Mouse (Mus musculus) embryonic facial prominence, embryonic 12.5 days (tissue): ENCODE data around the gene Kmt5b. TPM values are rescaled to one million over a fixed set of nuclear protein-coding genes. Genes with fewer than 3 reads are reported as not detected.

Experiments
- ATAC-seq: fragments of 200-750 bp; cut with Nextera tagmentation; 2 replicates; pipeline ENCODE4 v1.8.0; 2017; ENCODE audit not compliant: insufficient number of reproducible peaks, insufficient read depth, low FRiP score, low TSS enrichment
- H3K27ac ChIP-seq: fragments of 300-500 bp; sonication (generic); 2 replicates; pipeline ENCODE4 v1.5.1; 2016; ENCODE audit warnings: mild to moderate bottlenecking
- H3K27me3 ChIP-seq: fragments of 300-500 bp; sonication (generic); 2 replicates; pipeline ENCODE4 v1.6.1; 2016; ENCODE audit warnings: mild to moderate bottlenecking, moderate library complexity
- H3K36me3 ChIP-seq: fragments of 300-500 bp; sonication (generic); 2 replicates; pipeline ENCODE4 v1.6.1; 2016; ENCODE audit warnings: mild to moderate bottlenecking
- H3K4me1 ChIP-seq: fragments of 300-500 bp; sonication (generic); 2 replicates; pipeline ENCODE4 v1.6.1; 2016
- H3K4me2 ChIP-seq: fragments of 300-500 bp; sonication (generic); replicated peaks from 2 replicates; pipeline ENCODE4 v1.6.1; 2016; ENCODE audit warnings: mild to moderate bottlenecking, moderate library complexity
- H3K4me3 ChIP-seq: fragments of 300-500 bp; sonication (generic); 2 replicates; pipeline ENCODE4 v1.5.1; 2016; ENCODE audit warnings: mild to moderate bottlenecking
- H3K9ac ChIP-seq: fragments of 300-500 bp; sonication (generic); 2 replicates; pipeline ENCODE4 v1.6.1; 2016; ENCODE audit warnings: mild to moderate bottlenecking, moderate library complexity
- H3K9me3 ChIP-seq: fragments of 300-500 bp; sonication (generic); 2 replicates; pipeline ENCODE4 v1.6.1; 2016; ENCODE audit warnings: mild to moderate bottlenecking, moderate library complexity
- WGBS: fragments of 180-500 bp; shearing (Covaris S2); methylation state at CpG from one replicate; pipeline ENCODE4 v1.1.7; 2016; 5-methylcytosine and 5-hydroxymethylcytosine counted together
- polyA plus RNA-seq: library from polyadenylated mRNA; unstranded; fragments of >200 nt; fragmentation: Nextera tagmentation; extraction: Ambion mirVana; gene quantifications from 2 replicates; pipeline ENCODE4 v1.2.1, GENCODE M21; 2016

The Kmt5b gene
- polyA plus RNA-seq, 1 experiment from 2014 or later = 42.2 TPM

DNA sequence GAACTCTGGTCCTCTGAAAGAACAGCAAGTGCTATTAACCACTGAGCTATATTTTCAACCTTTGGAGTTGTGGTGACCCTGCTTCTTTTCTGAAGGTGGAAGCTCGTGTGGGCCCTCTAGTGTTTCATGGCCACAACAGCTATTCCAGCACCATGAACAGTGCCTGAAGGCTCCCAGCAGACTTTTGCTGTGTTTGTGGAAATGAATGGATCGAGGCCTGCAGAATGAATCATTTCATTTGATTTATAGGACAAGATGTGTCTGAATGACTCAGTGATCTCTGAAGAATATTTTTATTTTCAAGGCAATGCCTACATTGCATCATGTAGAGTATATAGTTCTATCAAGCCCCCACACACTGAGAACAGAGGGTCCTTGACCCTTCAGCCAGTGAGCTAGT, 6.9 kb downstream of the Kmt5b start:
- peaks cover 12% of the 10 kb centered on the region for H3K4me1 ChIP-seq
- H3K27ac ChIP-seq = no peak overlapping the region
- ATAC-seq = no peak
- no peaks in the 10 kb centered on the region for H3K27me3 ChIP-seq
- no peak overlapping the region for H3K9ac ChIP-seq
- H3K36me3 ChIP-seq = 0 out of 2 replicates have a peak, but pooled peaks cover 8% of the 10 kb centered on the region
- WGBS = 62% methylated on average over 2 of the region's 2 CpGs
- no peak overlapping the region for H3K4me3 ChIP-seq
- H3K4me2 ChIP-seq = no peak overlapping the region
- H3K9me3 ChIP-seq = no peaks in the 10 kb centered on the region

DNA sequence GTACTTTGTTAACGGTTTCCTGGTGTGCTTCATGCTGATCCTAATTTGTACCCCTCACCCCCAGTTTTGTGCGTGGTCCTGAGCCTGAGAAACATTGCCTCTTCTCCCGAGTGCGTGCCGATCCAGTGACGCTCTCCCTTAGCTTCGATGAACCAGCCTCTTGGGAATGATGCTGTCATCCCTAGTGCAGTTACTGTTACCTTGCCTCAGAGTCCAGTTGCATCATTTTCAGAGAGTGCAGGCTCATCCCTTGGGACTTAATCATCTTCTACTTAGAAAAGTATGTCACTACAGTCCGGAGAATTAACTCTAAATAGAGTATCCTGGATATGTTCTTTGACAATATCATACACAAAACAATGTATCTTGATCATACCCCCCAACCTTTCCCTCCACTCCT, 11.5 kb downstream of the Kmt5b start:
- Histone ChIP-seq H3K4me3 (no peak overlapping the region), H3K27me3 (no peaks in the 10 kb centered on the region), H3K9me3 (no peaks in the 10 kb centered on the region), H3K36me3 (peaks cover 20% of the 10 kb centered on the region), H3K27ac (no peak overlapping the region), H3K4me1 (no peaks in the 10 kb centered on the region), H3K4me2 (no peak overlapping the region), H3K9ac (no peak overlapping the region)
- ATAC-seq = no peak
- WGBS = 84% methylated on average over 8 of the region's 8 CpGs

DNA sequence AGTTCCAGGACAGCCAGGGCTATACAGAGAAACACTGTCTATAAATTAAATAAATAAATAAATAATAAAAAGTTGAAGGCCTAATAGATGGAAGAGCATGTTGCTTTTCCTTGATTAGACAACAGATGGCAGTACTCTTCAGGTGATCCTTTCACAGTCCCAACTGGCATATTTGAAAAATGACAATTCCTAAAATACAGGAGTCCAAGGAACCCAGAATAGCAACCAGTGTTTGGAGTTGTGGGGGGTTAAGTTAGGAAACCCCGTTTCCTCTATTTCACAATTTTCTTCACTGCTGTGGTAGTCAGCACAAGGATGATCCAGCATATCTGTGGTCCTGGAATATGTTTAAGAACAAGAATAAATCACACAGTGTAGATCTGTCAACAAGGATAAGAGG, 22.9 kb downstream of the Kmt5b start:
- no peaks in the 10 kb centered on the region for H3K27me3 ChIP-seq
- H3K36me3 ChIP-seq = peaks cover 64% of the 10 kb centered on the region
- no peak overlapping the region for H3K4me2 ChIP-seq
- no peak overlapping the region for H3K27ac ChIP-seq
- H3K9me3 ChIP-seq = no peaks in the 10 kb centered on the region
- no peak overlapping the region for H3K4me3 ChIP-seq
- H3K9ac ChIP-seq = no peak overlapping the region
- no peak for ATAC-seq
- H3K4me1 ChIP-seq = no peaks in the 10 kb centered on the region
- WGBS = 86% methylated on average over 1 of the region's 1 CpGs

DNA sequence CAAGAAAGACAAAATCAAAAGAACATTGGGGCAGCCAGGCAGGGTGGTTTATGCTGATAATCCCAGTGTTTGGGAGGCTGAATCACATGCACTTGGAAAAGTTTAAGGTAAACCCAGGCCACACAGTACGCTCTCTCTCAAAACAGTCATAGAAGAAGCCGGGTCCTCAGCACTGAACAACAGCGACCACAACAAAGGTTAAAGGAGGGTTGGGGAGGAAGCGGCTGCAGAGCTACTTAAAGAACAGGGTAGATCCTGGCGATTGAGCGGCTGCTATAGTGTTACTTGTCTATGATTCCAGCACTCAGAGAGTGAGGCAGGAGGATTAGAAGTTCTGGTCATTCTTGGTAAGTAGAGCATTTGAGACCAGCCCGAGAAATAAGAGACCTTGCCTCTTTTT, 38.3 kb downstream of the Kmt5b start:
- Histone ChIP-seq H3K36me3 (peaks cover 89% of the 10 kb centered on the region), H3K4me1 (no peaks in the 10 kb centered on the region), H3K27ac (no peak overlapping the region), H3K9ac (no peak overlapping the region), H3K9me3 (no peaks in the 10 kb centered on the region), H3K4me2 (no peak overlapping the region), H3K4me3 (no peak overlapping the region), H3K27me3 (no peaks in the 10 kb centered on the region)
- ATAC-seq = no peak
- 85% methylated on average over 7 of the region's 7 CpGs for WGBS

DNA sequence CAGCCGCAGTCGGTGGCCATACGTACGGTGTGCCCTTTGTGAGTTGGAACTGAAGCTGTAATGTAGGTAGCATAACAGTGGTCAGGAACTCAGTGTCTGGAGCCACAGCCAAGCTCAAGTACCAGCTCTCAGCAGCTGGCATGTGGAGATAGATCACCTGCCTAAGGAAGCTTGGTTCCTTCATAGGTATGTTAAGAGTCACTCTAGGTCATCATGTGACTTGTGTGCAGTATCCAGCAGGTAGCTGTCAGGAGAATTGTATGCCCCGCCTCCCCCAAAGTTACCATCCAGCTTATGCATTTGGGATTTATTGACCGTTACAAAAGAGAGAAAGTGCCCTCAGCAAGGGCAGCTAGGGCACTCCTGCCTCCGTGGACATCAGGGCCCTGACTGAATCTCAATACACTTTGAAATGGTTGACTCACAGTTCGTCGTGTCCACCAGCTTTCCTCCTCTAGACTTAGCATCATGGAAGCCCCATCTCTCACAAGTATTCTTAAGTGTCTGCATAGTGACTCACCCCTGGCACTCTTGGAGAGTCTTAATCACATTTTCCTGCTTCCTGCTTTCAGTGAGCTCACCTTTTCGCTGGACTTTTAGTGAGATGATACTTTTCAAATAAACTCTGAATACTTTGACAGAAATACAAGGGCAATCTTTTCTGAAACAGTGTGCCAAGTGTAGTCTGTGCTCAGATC, 43.5 kb downstream of the Kmt5b start:
- no peaks in the 10 kb centered on the region for H3K4me1 ChIP-seq
- H3K4me3 ChIP-seq = no peak overlapping the region
- WGBS = 91% methylated on average over 10 of the region's 10 CpGs

DNA sequence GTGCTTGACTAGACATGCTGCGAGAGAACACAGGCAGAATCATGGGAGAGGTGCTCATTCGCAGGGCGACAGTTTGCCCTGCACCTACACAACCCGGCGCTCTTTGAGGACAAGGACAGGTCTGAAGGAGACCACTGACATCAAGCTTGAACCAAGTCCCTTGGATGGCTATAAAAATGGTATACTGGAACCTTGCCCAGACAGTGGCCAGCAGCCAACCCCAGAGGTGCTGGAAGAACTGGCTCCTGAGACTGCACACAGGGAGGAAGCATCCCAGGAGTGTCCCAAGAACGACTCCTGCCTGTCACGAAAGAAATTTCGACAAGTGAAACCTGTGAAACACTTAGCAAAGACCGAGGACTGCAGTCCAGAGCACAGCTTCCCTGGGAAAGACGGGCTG, 47.2 kb downstream of the Kmt5b start:
- Histone ChIP-seq H3K9ac (no peak overlapping the region), H3K9me3 (no peaks in the 10 kb centered on the region), H3K4me2 (no peak overlapping the region), H3K27me3 (no peaks in the 10 kb centered on the region), H3K4me3 (no peak overlapping the region), H3K4me1 (no peaks in the 10 kb centered on the region), H3K27ac (no peak overlapping the region), H3K36me3 (peaks cover 70% of the 10 kb centered on the region)
- 91% methylated on average over 10 of the region's 10 CpGs for WGBS
- ATAC-seq = no peak

More for the DNA sequence above, 43.5 kb downstream of the Kmt5b start:
- no peak overlapping the region for H3K9ac ChIP-seq
- H3K27ac ChIP-seq = no peak overlapping the region
- no peaks in the 10 kb centered on the region for H3K9me3 ChIP-seq
- peaks cover 88% of the 10 kb centered on the region for H3K36me3 ChIP-seq
- H3K27me3 ChIP-seq = no peaks in the 10 kb centered on the region
- no peak for ATAC-seq
- H3K4me2 ChIP-seq = no peak overlapping the region

DNA sequence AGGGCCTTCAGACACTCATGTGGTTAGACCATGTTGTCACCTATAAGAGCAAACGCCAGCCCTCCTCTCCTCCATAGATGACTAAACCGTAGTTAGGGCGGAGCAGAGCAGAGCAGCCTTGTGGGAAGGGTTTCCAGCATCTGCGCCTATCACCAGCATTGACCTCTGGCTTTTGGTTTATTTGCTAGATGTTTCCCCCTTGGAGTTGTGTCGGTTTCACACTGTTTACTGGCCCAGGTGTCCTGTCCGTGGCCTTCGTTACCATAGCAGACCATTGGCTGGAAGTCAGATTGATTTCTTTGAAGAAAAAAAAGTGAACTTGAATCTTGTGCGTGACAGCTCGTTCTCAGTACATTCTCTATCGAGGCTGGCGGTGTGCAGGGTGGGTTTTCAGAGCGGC, 48.6 kb downstream of the Kmt5b start:
- Histone ChIP-seq H3K4me1 (no peaks in the 10 kb centered on the region), H3K4me3 (no peak overlapping the region), H3K9me3 (no peaks in the 10 kb centered on the region), H3K36me3 (peaks cover 57% of the 10 kb centered on the region), H3K27me3 (no peaks in the 10 kb centered on the region), H3K9ac (no peak overlapping the region), H3K27ac (no peak overlapping the region), H3K4me2 (no peak overlapping the region)
- WGBS = 91% methylated on average over 12 of the region's 12 CpGs
- no peak for ATAC-seq

DNA sequence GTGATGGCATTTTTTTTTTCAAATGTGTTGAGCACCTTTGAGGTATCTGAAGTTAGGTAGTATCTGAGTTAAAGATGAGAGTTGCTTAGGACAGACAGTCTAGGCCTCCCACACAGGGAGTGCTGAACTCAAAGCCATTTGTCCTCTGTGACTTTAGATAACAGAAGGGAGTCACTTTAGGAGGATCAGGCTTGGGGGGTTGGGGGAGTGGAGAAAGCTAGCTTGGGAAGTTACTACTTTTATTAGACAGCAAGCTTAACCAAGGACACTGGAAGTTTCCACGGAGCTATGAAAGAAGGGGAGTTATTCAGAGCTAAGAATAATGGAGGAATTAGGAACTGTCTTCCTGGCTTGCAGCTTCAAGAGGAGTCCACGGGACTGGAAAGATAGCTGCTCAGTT, 51.9 kb downstream of the Kmt5b start:
- no peaks in the 10 kb centered on the region for H3K4me1 ChIP-seq
- H3K27ac ChIP-seq = no peak overlapping the region
- no peak overlapping the region for H3K9ac ChIP-seq
- H3K4me3 ChIP-seq = no peak overlapping the region
- H3K36me3 ChIP-seq = peaks cover 34% of the 10 kb centered on the region
- no peaks in the 10 kb centered on the region for H3K27me3 ChIP-seq
- no peaks in the 10 kb centered on the region for H3K9me3 ChIP-seq
- 87% methylated on average over 2 of the region's 2 CpGs for WGBS
- no peak overlapping the region for H3K4me2 ChIP-seq
- ATAC-seq = no peak

DNA sequence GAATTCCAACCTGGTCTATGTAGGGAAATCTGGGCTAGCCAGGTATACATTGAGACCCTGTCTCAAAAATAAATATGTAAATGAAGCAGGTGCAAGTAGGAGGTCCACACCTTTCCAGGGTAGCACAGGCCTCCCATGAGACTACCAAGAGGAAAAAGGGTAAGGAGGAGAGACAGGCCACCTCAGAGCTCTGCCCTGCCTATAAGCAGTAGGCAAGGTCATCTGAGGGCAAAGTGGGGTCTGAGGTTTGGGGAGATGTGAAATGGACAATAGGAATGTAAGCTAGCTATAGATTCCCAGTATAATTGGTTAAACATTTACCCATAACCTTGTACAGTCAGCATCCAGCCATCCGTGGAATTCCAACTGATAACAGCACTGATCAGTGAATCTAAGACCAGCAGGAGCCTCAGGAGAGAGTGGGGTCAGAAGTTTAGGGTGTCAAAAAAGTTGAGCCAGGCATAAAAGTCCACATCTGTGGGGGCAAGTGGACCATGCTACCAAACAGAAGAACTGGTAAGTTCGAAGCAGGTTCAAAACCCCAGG, 52.8 kb downstream of the Kmt5b start:
- Histone ChIP-seq H3K9ac (no peak overlapping the region), H3K27ac (no peak overlapping the region), H3K9me3 (no peaks in the 10 kb centered on the region), H3K36me3 (peaks cover 25% of the 10 kb centered on the region), H3K4me1 (no peaks in the 10 kb centered on the region), H3K4me3 (no peak overlapping the region), H3K4me2 (no peak overlapping the region), H3K27me3 (no peaks in the 10 kb centered on the region)
- no peak for ATAC-seq
- 77% methylated on average over 2 of the region's 2 CpGs for WGBS

DNA sequence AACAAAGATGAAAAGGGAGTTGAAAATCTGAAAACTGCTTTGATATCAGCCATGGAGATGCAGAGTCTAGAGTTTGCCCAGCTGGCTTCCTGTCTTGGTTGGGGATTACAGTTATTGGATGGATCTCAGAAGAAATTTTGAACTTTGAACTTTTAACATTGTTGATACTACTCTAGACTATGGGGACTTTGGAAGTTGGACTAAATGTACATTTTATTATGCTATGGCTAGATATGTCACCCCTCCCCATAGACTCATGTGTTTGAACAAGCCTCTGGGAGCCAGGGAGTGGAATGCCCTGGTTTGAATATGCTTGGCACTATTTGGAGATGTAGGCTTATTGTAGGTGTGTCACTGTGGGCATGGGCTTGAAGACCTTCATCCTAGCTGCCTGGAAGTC, 57.8 kb downstream of the Kmt5b start:
- no peak overlapping the region for H3K4me2 ChIP-seq
- H3K27ac ChIP-seq = no peak overlapping the region
- ATAC-seq = no peak
- H3K27me3 ChIP-seq = no peaks in the 10 kb centered on the region
- no peak overlapping the region for H3K9ac ChIP-seq
- H3K9me3 ChIP-seq = no peaks in the 10 kb centered on the region
- no peak overlapping the region for H3K4me3 ChIP-seq
- no peaks in the 10 kb centered on the region for H3K36me3 ChIP-seq
- H3K4me1 ChIP-seq = no peaks in the 10 kb centered on the region

DNA sequence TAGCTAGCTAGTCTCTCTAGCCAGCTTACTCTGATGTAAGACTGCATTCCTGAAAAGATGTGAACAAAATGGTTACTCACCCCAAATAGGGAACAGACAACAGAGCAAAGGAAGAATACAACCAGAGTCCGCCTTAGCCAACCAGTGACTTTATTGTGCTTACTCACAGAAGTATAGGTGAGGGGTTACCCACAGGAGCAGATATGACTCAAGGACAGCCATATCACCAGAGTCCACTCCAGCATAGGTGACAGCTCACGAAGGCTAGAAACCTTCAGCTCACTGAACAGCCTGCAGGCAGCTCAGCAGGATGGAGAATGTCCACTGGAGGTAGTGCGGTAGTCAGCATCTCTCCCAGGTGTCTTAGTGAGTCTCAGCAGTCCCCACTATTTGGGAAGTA, 62.6 kb downstream of the Kmt5b start:
- no peaks in the 10 kb centered on the region for H3K9me3 ChIP-seq
- H3K27ac ChIP-seq = no peak overlapping the region
- ATAC-seq = no peak
- H3K4me1 ChIP-seq = no peaks in the 10 kb centered on the region
- no peak overlapping the region for H3K9ac ChIP-seq
- no peaks in the 10 kb centered on the region for H3K36me3 ChIP-seq
- H3K4me3 ChIP-seq = no peak overlapping the region
- H3K27me3 ChIP-seq = no peaks in the 10 kb centered on the region
- 85% methylated on average over 3 of the region's 3 CpGs for WGBS
- H3K4me2 ChIP-seq = no peak overlapping the region

DNA sequence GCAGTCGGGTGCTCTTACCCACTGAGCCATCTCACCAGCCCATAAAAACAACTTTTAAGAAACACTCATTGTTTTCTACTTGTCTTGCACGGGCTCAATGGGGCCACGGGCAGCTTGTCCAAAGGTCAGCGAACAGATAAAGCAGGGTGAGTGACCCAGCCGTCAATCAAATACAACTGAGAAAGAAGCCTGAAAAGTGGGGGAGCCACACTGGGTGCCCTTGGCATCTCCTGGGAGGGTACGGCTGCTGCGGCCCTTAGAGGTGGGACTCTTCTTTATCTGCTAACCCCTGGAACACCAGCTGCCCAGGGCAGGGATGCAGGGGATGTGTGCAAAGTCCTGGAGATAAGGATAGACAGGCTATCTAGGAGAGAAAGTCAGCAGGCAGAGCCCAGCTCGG, 64.5 kb downstream of the Kmt5b start:
- Histone ChIP-seq H3K27ac (no peak overlapping the region), H3K4me3 (no peak overlapping the region), H3K4me1 (no peaks in the 10 kb centered on the region), H3K9ac (no peak overlapping the region), H3K4me2 (no peak overlapping the region), H3K27me3 (no peaks in the 10 kb centered on the region), H3K9me3 (no peaks in the 10 kb centered on the region), H3K36me3 (no peaks in the 10 kb centered on the region)
- WGBS = 73% methylated on average over 8 of the region's 8 CpGs
- ATAC-seq = no peak
